Mouse (Mus musculus) liver, embryonic 14.5 days (tissue): ENCODE measurements around the gene Lrrc42.

Experiments
- CTCF ChIP-seq: IDR thresholded peaks from 2 replicates; pipeline ENCODE4 v1.5.1; 2016; ENCODE audit warnings: antibody characterized with exemption, low read depth, control low read depth
- EP300 ChIP-seq: IDR thresholded peaks from 2 replicates; pipeline ENCODE4 v1.6.1; 2016; ENCODE audit warnings: antibody characterized with exemption, low read depth

DNA sequence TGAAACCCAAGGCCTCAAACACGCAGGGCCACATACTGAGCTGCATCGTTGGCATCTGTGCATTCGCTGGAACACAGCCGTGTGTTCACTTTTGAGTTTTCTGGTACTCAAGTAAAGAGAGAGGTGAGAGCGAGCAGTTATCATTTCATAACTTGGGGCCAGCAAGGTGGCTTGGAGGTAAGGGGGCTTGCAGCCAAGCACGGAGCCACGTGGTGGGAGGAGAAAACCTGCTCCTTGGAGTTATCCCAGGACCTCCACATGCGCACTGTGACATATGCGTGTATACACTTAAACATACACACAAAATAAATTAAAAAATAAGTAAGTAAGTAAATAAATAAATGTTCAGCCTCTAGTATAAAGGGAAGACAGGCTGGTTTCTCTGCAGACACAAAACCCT lies 48.9 kb upstream of the Lrrc42 start:
- TF ChIP-seq CTCF (no peak), EP300 (no peak)
